Comparison of ENCODE assay signal across 24 mouse cellular contexts in the genomic region with DNA sequence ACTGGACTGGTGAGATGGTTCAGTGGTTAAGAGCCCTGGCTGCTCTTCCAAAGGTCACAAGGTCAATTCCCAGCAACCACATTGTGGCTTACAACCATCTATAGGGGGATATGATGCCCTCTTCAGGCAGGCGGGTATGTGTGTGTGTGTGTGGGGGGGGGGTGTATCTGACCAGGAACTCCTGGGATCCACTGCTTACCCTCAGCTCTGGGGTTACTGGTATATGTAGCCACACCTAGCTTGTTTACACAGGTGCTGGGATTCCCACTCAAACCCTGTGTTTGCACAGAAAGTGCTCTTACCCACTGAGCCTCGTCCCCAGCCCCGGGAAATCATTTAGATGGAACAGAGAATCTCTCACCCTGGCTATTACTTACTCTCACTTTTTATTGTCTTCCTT.
"Had no signal": no experiment of that assay in that cellular context is flagged by ENCODE, and none has a peak within 500 bp of the region (broad histone marks: within the 10 kb centered on the region; RNA-seq: fewer than 3 reads in every experiment).

No protein-coding gene starts in this region.

- DNase-seq: gastrocnemius, adult 2 months; gastrocnemius, postnatal 14 days; gastrocnemius, postnatal 36 days; heart, postnatal 10 days; heart, postnatal 4 days; kidney, adult 18-20 months; kidney, adult 8-10 months; kidney, postnatal 14 days; kidney, postnatal 36 days; layer of hippocampus, adult 9-11 months; layer of hippocampus, postnatal 36 days; liver; liver, embryonic 13.5 days had no signal

- H3K9me3 ChIP-seq: heart, embryonic 10.5 days; heart, embryonic 12.5 days; hindbrain, embryonic 10.5 days; hindbrain, embryonic 13.5 days; hindbrain, embryonic 15.5 days; limb, embryonic 10.5 days; limb, embryonic 12.5 days; liver, embryonic 13.5 days; liver, embryonic 15.5 days had no signal

- H3K27me3 ChIP-seq: heart, embryonic 12.5 days; hindbrain, embryonic 13.5 days; hindbrain, embryonic 15.5 days; limb, embryonic 12.5 days had no signal

- H3K4me3 ChIP-seq: gastrocnemius, adult 2 months; heart, embryonic 10.5 days; heart, embryonic 12.5 days; hindbrain, embryonic 10.5 days; hindbrain, embryonic 13.5 days; hindbrain, embryonic 15.5 days; left cerebral cortex, adult 2 months; limb, embryonic 10.5 days; limb, embryonic 12.5 days; liver, embryonic 13.5 days; liver, embryonic 15.5 days had no signal

- H3K36me3 ChIP-seq: heart, embryonic 10.5 days; heart, embryonic 12.5 days; hindbrain, embryonic 10.5 days; hindbrain, embryonic 13.5 days; hindbrain, embryonic 15.5 days; limb, embryonic 10.5 days; limb, embryonic 12.5 days; liver, embryonic 13.5 days; liver, embryonic 15.5 days had no signal

- H3K4me1 ChIP-seq: hindbrain, embryonic 10.5 days; hindbrain, embryonic 13.5 days; hindbrain, embryonic 15.5 days; liver, embryonic 13.5 days; liver, embryonic 15.5 days had no signal

- H3K27ac ChIP-seq: gastrocnemius, adult 2 months; heart, embryonic 10.5 days; hindbrain, embryonic 10.5 days; hindbrain, embryonic 13.5 days; hindbrain, embryonic 15.5 days; hindbrain, postnatal 0 days; left cerebral cortex, adult 2 months; limb, embryonic 10.5 days; limb, embryonic 12.5 days; liver, embryonic 13.5 days; liver, embryonic 15.5 days had no signal

- ATAC-seq: hindbrain, postnatal 0 days had no signal

- H3K9ac ChIP-seq: heart, embryonic 12.5 days; hindbrain, embryonic 13.5 days; hindbrain, embryonic 15.5 days; limb, embryonic 12.5 days; liver, embryonic 13.5 days; liver, embryonic 15.5 days had no signal

- H3K4me2 ChIP-seq: heart, embryonic 12.5 days; hindbrain, embryonic 13.5 days; hindbrain, embryonic 15.5 days; limb, embryonic 12.5 days; liver, embryonic 11.5 days; liver, embryonic 13.5 days; liver, embryonic 15.5 days had no signal
